Mouse (Mus musculus): Measurements from ENCODE around the gene Ces4a. TPM values are rescaled to one million over a fixed set of nuclear protein-coding genes. Genes with fewer than 3 reads are reported as not detected.

Ces4a gene
- total and polyA plus RNA-seq, 2 experiments from 2014 or later, result not detected

DNA sequence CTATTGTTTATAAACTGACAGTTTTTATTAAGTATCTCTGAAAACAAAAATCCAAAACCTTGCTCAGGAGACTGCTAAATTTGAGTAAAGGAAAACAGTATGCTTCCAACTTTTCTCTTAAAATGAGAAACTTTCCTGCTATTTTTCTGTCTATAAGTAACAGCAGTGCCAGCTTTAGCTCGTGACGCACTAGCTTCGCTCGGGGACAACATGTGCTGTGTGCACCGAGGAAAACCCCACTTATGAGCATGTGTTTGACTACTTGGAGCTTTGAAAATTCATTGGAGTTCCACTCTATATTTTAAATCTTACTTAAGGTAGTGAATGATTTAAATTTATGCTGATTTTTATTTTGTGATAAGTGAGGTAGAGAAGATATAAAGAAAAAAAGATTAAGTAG, 60.6 kb downstream of the Ces4a start:
- H3K4me1 ChIP-seq (ENCODE audit: insufficient read depth, low read length), result no peaks in the 10 kb centered on the region
- H3K4me3 ChIP-seq (ENCODE audit: low read depth, low read length), result no peak overlapping the region
- TF ChIP-seq CTCF (IDR thresholded peaks at IDR 0.05), result no peak
- DNase-seq (ENCODE audit: low spot score) (no peak), ATAC-seq (ENCODE audit: low FRiP score) (no peak)
- WGBS, result 96% methylated on average over 5 of the region's 5 CpGs
- no peak overlapping the region for H3K9ac ChIP-seq (replicated peaks; ENCODE audit: low read length, poor library complexity, severe bottlenecking)
- no peaks in the 10 kb centered on the region; the same call in 1 of the 2 replicates for H3K36me3 ChIP-seq (ENCODE audit: insufficient read depth, low read length)
- no peak overlapping the region for H3K27ac ChIP-seq (ENCODE audit: low read depth, low read length)
- H3K27me3 ChIP-seq (ENCODE audit: insufficient read depth, low read length), result no peaks in the 10 kb centered on the region
- H3K9me3 ChIP-seq (ENCODE audit: low read length), result no peaks in the 10 kb centered on the region
- H3K4me2 ChIP-seq (ENCODE audit: low read depth, low read length, poor library complexity, severe bottlenecking), result no peak overlapping the region

Other genes starting within 250 kb of the Ces4a start
- gene Ces2e, start 205.5 kb upstream of the Ces4a start, total RNA-seq (2014; rRNA removed), result not detected in 2 replicates
- not detected in 2 replicates for gene Ces2e, start 205.5 kb upstream of the Ces4a start, polyA plus RNA-seq (2015; fragmentation: Nextera tagmentation; extraction: Ambion mirVana)
- 0.93 TPM in 1 of 2 replicates, not detected in the other for gene Ces2f, start 184.4 kb upstream of the Ces4a start, total RNA-seq (2014; rRNA removed)
- not detected in 2 replicates for gene Ces2f, start 184.4 kb upstream of the Ces4a start, polyA plus RNA-seq (2015; fragmentation: Nextera tagmentation; extraction: Ambion mirVana)
- 0.14 and 0.49 TPM in 2 replicates for gene Ces2g, start 170.1 kb upstream of the Ces4a start, total RNA-seq (2014; rRNA removed)
- 0.15 and 0.28 TPM in 2 replicates for gene Ces2g, start 170.1 kb upstream of the Ces4a start, polyA plus RNA-seq (2015; fragmentation: Nextera tagmentation; extraction: Ambion mirVana)
- not detected in 2 replicates for gene Ces2h, start 130.9 kb upstream of the Ces4a start, total RNA-seq (2014; rRNA removed)
- not detected in 2 replicates for gene Ces2h, start 130.9 kb upstream of the Ces4a start, polyA plus RNA-seq (2015; fragmentation: Nextera tagmentation; extraction: Ambion mirVana)
- not detected in 2 replicates for gene Ces3a, start 83.2 kb upstream of the Ces4a start, total RNA-seq (2014; rRNA removed)
- gene Ces3a, start 83.2 kb upstream of the Ces4a start, polyA plus RNA-seq (2015; fragmentation: Nextera tagmentation; extraction: Ambion mirVana), result not detected in 2 replicates
- gene Ces3b, start 48.0 kb upstream of the Ces4a start, total RNA-seq (2014; rRNA removed), result not detected in 2 replicates
- gene Ces3b, start 48.0 kb upstream of the Ces4a start, polyA plus RNA-seq (2015; fragmentation: Nextera tagmentation; extraction: Ambion mirVana), result not detected in 2 replicates
- 43.9 and 46.1 TPM in 2 replicates for gene Cbfb, start 38.9 kb downstream of the Ces4a start, total RNA-seq (2014; rRNA removed)
- 16.2 and 17.5 TPM in 2 replicates for gene Cbfb, start 38.9 kb downstream of the Ces4a start, polyA plus RNA-seq (2015; fragmentation: Nextera tagmentation; extraction: Ambion mirVana)
- 33.6 and 36.7 TPM in 2 replicates for gene D230025D16Rik, start 93.3 kb downstream of the Ces4a start, total RNA-seq (2014; rRNA removed)
- 24.6 and 28.3 TPM in 2 replicates for gene D230025D16Rik, start 93.3 kb downstream of the Ces4a start, polyA plus RNA-seq (2015; fragmentation: Nextera tagmentation; extraction: Ambion mirVana)
- 14.2 and 17.5 TPM in 2 replicates for gene B3gnt9, start 123.4 kb downstream of the Ces4a start, total RNA-seq (2014; rRNA removed)
- 9.5 and 11.5 TPM in 2 replicates for gene B3gnt9, start 123.4 kb downstream of the Ces4a start, polyA plus RNA-seq (2015; fragmentation: Nextera tagmentation; extraction: Ambion mirVana)
- gene Tradd, start 132.8 kb downstream of the Ces4a start, total RNA-seq (2014; rRNA removed), result 7.5 and 8.3 TPM in 2 replicates
- 7.4 and 8.0 TPM in 2 replicates for gene Tradd, start 132.8 kb downstream of the Ces4a start, polyA plus RNA-seq (2015; fragmentation: Nextera tagmentation; extraction: Ambion mirVana)
- 0.52 and 0.77 TPM in 2 replicates for gene Fbxl8, start 132.8 kb downstream of the Ces4a start, total RNA-seq (2014; rRNA removed)
- gene Fbxl8, start 132.8 kb downstream of the Ces4a start, polyA plus RNA-seq (2015; fragmentation: Nextera tagmentation; extraction: Ambion mirVana), result 0.83 and 0.85 TPM in 2 replicates
- 0.33 TPM in 1 of 2 replicates, not detected in the other for gene Hsf4, start 138.0 kb downstream of the Ces4a start, total RNA-seq (2014; rRNA removed)
- 0.43 and 0.59 TPM in 2 replicates for gene Hsf4, start 138.0 kb downstream of the Ces4a start, polyA plus RNA-seq (2015; fragmentation: Nextera tagmentation; extraction: Ambion mirVana)
- gene Nol3, start 144.3 kb downstream of the Ces4a start, total RNA-seq (2014; rRNA removed), result 2.0 and 2.3 TPM in 2 replicates
- 6.5 and 8.1 TPM in 2 replicates for gene Nol3, start 144.3 kb downstream of the Ces4a start, polyA plus RNA-seq (2015; fragmentation: Nextera tagmentation; extraction: Ambion mirVana)
- gene 4931428F04Rik, start 158.1 kb downstream of the Ces4a start, total RNA-seq (2014; rRNA removed), result 63.6 and 79.2 TPM in 2 replicates
- gene 4931428F04Rik, start 158.1 kb downstream of the Ces4a start, polyA plus RNA-seq (2015; fragmentation: Nextera tagmentation; extraction: Ambion mirVana), result 131 and 132 TPM in 2 replicates
- 2.0 and 5.1 TPM in 2 replicates for gene Exoc3l, start 164.3 kb downstream of the Ces4a start, total RNA-seq (2014; rRNA removed)
- gene Exoc3l, start 164.3 kb downstream of the Ces4a start, polyA plus RNA-seq (2015; fragmentation: Nextera tagmentation; extraction: Ambion mirVana), result 6.8 and 6.9 TPM in 2 replicates
- gene E2f4, start 165.9 kb downstream of the Ces4a start, total RNA-seq (2014; rRNA removed), result 28.2 and 35.7 TPM in 2 replicates
- gene E2f4, start 165.9 kb downstream of the Ces4a start, polyA plus RNA-seq (2015; fragmentation: Nextera tagmentation; extraction: Ambion mirVana), result 29.1 and 29.3 TPM in 2 replicates
- 0.71 and 1.3 TPM in 2 replicates for gene Elmo3, start 173.8 kb downstream of the Ces4a start, total RNA-seq (2014; rRNA removed)
- gene Elmo3, start 173.8 kb downstream of the Ces4a start, polyA plus RNA-seq (2015; fragmentation: Nextera tagmentation; extraction: Ambion mirVana), result 0.81 and 1.3 TPM in 2 replicates
- gene Lrrc29, start 194.5 kb downstream of the Ces4a start, total RNA-seq (2014; rRNA removed), result 2.5 and 4.5 TPM in 2 replicates
- gene Lrrc29, start 194.5 kb downstream of the Ces4a start, polyA plus RNA-seq (2015; fragmentation: Nextera tagmentation; extraction: Ambion mirVana), result 2.1 and 2.4 TPM in 2 replicates
- gene Tmem208, start 194.6 kb downstream of the Ces4a start, total RNA-seq (2014; rRNA removed), result 81.3 and 88.4 TPM in 2 replicates
- 129 and 152 TPM in 2 replicates for gene Tmem208, start 194.6 kb downstream of the Ces4a start, polyA plus RNA-seq (2015; fragmentation: Nextera tagmentation; extraction: Ambion mirVana)
- 3.8 and 4.4 TPM in 2 replicates for gene Fhod1, start 216.2 kb downstream of the Ces4a start, total RNA-seq (2014; rRNA removed)
- 0.48 and 0.56 TPM in 2 replicates for gene Fhod1, start 216.2 kb downstream of the Ces4a start, polyA plus RNA-seq (2015; fragmentation: Nextera tagmentation; extraction: Ambion mirVana)
- gene Slc9a5, start 217.0 kb downstream of the Ces4a start, total RNA-seq (2014; rRNA removed), result 28.3 and 28.4 TPM in 2 replicates
- 12.8 and 14.4 TPM in 2 replicates for gene Slc9a5, start 217.0 kb downstream of the Ces4a start, polyA plus RNA-seq (2015; fragmentation: Nextera tagmentation; extraction: Ambion mirVana)
- gene Plekhg4, start 241.5 kb downstream of the Ces4a start, total RNA-seq (2014; rRNA removed), result 6.3 and 8.7 TPM in 2 replicates
- gene Plekhg4, start 241.5 kb downstream of the Ces4a start, polyA plus RNA-seq (2015; fragmentation: Nextera tagmentation; extraction: Ambion mirVana), result 1.7 and 2.5 TPM in 2 replicates